Mouse (Mus musculus) common myeloid progenitor, adult 5-6 weeks (primary cell): ENCODE data around the gene Cx3cr1. TPM values are rescaled to one million over a fixed set of nuclear protein-coding genes. Genes with fewer than 3 reads are reported as not detected.

Experiments
- ATAC-seq: replicated peaks from 2 replicates; pipeline ENCODE4 v1.8.0; 2016; ENCODE audit warnings: low read depth, mild to moderate bottlenecking, moderate TSS enrichment, inconsistent platforms; ENCODE audit not compliant: poor library complexity, severe bottlenecking
- total RNA-seq: library from RNA; stranded (forward); fragments of 200-1000, 187-1606 nt; gene quantifications from 2 replicates; pipeline ENCODE4 v1.2.3, GENCODE M21; 2017

Gene Cx3cr1
- total RNA-seq, 1 experiment from 2014 or later, result 7.5 TPM

DNA sequence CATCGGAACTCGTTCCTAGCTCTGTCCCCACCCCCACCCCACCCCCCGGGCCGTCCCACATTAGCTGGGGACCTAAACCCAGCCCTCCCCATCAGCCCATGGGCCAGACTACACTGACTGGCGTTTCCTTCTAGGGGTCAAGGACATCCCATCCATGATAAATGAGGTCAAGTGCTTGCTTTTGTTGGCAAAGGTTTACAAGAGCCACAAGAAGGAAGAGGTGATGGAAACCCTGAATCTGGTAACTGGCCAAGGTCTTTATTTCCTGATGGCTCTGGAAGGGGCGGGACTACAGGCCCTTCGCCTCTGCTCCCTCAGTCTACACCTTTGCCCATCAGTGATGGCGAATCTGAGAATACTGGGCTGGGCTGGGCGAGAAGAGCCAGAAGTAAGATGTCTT is 110.8 kb downstream of the Cx3cr1 start:
- ATAC-seq, result no peak

DNA sequence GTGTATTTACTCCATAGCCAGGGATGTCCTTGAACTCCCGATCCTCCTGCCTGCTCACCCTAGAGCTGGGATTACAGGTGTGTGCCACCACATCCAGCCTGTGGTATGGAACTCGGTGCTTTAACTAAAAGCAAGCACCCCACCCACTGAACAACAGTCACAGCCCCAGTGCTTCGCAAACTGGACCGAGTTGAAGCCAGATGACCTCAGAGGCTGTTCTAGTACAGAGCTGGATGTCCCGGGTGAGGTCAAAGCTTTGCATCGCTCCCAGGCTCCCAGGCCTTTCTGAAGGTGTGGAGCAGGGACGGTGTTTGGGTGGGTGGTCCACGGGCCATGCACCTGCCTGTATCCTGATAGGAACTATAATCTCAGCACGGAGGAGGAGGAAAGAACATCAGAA is 118.3 kb downstream of the Cx3cr1 start:
- no peak for ATAC-seq

DNA sequence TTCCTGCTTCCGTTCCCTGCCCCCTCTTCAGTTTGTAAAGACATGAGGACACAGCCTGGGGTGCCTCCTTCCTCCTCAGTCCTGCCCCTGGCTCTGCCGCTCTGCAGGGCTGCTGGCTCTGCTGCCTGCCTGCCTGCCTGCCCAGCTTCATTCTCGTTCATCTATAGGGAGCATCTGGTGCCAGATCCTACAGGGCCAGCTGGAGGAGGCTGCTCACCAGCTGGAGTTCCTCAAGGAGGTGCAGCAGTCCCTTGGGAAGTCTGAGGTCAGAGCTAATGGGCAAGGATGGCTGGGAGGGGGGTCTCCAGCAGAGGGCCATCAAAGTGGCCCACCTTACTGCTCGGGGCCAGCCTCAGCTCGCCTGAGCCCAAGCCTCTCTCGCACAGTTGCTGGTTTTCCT is 119.2 kb downstream of the Cx3cr1 start:
- ATAC-seq, result no peak

DNA sequence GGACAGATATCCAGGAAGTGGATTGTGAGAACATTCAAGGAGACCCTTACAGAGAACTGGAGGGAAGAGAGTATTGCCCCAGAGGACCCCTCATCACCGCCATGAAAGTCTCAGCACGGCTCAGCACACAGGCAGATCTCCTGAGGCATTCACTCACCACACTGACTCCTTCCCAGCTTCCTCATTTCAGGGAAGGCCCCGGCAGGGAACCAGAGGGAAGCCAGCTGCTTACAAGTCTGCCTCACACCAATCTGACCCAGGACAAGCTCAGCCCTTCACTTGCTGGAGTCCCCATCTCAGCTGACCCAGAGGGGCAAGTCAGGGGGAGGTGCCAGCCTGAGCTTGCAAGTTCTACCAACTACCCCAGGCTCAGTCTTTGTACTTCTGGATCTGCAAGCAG is 120.9 kb downstream of the Cx3cr1 start:
- peak; percentile 84 for ATAC-seq

DNA sequence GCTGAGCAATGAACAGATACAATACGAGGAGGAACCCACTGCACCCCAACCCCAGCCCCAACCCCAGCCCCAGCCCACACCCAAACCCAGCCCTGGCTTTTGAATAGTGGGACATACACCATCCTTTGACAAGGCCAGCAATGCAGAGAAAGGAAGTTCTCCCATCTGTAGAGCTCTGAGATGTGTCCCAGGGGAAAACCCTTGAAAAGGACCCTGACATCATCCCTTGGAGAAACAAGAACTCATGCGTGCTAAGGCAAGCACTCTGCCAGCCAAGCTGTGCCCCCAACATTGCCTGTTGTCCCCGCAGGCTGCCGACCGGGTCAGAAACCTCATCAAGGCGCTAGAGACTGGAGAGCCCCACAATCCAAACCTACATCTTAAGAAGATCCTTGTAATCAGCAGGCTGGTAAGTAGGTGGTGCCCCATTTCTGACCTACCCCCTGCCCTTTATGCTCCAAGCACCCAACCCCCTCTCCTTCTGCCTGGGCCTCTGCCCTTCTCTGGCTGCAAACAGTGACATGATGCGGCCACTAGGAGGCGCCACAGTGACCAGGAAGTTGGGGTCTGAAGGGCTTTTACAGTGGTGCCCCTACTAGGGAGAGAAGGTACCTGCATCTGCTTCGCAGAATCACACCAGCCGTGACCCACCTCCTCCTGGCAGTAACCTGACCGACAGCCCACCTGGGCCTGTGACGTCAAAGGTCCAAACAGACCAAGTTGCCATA is 124.3 kb downstream of the Cx3cr1 start:
- ATAC-seq, result no peak; the same call in 1 of the 2 replicates

DNA sequence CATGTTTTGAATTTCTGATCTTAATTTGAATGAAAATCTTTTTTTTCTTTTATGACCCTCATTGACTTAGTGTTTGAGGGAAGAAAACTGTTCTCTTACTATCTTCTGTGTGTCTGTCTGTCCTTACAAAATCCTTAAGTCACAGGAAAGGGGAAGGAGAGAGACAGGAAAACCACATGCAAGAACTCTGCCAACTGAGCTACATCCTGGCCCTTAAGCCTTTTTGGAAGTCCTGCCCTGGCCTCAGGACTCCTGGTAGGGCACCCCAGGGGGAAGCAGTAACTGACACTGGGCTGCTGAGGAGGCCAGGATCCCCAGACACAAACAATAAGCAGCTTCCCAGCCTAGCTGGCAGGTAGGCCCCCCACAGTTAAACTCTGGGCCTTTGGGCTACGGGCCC is 126.4 kb downstream of the Cx3cr1 start:
- peak; percentile 57 for ATAC-seq

DNA sequence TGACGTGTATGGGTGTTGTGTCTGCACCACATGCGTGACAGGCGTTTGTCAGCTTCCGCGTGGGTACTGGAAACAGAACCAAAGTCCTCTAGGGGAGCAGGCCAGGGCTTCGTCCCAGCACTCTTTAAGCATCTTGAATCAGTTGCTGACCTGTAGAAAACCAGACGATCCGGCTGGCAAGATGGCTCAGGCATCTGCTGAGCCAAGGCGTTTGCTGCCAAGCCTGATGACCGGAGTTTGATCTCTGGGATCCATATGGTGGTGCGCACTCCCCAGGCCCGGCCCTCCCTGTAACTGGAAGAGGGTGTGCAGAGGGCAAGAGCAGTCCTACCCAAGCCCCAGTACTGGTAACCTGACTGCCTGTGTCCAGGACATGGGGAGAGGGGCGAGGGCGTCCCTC is 127.8 kb downstream of the Cx3cr1 start:
- no peak for ATAC-seq

DNA sequence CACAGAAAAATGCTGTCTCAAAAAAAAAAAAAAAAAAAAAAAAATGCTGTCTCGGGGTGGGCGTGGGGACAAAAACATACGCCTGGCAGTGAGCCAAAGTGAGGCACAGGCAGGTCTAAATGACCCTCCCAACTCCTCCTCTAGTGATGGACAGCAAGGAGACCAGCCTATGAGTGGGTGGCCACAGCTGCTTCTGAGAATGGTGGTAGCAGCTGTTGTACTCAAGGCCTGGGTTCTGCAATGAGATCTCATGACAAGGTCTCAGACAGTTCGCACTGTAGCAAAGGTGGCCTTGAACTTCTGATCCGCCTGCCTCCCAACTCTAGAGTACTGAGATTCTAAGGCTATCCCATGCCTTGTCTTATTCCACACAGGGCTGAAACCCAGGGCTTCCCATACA is 128.3 kb downstream of the Cx3cr1 start:
- no peak for ATAC-seq

DNA sequence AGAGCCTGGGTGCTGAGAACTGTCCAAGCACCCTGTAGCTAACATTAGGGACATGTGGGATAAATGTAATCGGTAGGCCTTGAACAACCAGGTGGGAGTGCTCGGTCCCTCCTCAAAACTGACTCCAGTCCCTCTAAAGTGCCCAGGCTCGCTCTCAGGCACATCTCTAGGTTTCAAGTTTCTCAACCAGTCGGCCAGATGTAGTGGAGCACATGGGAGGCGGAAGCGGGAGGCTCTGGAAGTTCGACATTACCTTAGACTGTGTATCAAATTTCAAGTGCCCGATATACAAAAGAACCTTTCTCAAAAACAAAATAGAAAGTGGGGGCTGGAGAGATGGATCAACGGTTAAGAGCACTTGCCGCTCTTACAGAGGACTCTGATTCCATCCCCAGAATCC is 130.0 kb downstream of the Cx3cr1 start:
- no peak for ATAC-seq

DNA sequence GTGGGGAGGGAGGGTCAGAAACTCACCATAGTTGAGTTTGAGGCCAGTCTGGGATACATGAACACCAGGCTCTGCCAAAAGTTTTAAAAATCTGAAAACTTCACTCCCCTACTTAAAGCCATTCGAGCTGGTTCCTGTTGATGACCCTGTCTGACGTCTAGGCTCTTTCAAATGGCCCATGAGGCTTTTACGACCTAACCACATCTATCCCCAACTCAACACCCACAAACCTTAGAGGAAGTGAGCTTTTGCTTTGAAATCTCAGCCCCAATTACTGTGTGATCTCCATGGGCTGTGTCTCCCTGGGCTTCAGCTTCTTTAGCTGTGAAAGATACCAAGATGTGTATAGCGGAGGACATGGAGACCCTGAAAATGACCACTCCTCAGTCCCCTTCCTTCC is 131.2 kb downstream of the Cx3cr1 start:
- peak; percentile 50 for ATAC-seq

DNA sequence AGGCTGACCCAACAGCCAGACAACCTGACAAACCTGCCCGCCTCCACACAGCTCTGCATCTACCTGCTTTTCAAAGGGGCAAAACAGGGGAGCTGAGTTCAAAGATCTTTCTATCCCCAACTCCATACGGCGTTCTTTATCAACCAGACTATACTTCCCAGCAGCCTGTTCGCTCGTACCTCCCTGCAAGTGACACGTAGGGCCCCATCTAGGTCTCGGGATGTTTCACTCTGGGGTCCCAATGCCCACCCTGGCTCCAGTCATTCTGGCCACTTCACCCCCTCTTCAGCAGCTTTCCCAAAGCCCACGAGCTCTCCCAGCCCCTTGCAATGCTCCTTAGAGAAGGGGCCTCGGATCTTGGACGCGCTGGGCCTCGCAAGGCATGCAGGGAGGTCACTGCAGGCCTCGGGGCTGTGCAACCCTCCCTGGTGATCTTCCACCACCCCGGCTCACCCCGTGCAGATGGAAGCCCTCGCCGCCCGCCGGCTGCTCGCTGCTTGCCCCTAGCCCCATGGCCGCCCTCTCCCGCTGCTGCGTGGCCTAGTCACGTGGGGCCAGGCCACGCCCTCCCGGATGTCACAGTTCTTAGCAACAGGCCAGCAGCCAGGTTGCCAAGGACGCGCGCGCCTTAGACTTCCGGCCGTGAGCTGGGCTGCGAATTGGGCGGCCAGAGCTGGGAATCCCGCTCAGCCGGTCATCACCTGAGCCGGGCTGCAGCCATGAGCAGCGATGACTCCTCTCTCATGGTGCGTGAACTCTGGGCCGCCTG is 132.5 kb downstream of the Cx3cr1 start, which contains the start of the genes Gorasp1 and Ttc21a:
Gene Gorasp1 (minus strand): TSS at position 561 of the 769 bp plus-strand sequence.
Gene Ttc21a (plus strand): TSS at position 602 of the 769 bp plus-strand sequence.
- ATAC-seq, result peak; percentile 87

DNA sequence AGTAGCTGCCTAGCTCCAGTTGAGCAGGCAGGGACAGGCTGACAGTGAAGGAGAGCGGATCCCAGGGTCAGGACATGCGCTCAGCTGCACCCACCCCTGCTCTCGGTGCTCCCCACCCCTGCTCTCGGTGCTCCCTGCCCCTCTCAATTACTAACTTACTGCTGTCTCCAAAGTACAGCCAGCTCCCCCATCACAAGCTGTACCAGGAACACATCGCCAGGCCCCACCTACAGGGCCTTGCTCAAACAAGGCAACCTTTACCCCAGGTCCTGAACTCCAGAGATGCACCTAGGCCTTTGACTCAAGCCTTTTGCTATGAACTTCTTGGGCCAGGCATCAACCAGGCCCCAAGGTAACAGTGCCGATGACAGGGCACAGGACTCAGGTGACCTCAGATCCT is 136.0 kb downstream of the Cx3cr1 start:
- ATAC-seq, result no peak

DNA sequence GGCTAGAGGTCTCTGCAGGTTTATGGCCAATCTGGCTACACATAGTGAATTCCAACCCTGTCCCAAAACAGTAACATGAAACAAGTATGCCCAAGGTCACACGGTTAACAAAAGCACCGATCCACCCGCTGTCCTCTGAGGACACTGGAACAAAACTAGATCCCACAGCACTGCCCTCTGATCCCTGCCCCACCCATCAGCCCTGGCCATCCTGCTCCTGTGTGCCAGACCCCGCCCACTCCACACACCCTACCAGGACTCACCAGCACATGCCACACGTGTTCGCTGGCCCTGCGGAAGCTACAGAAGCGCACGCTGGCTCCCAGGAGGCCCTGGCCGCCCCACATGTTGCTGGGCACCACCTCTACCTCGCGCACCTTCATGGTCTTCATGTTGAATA is 137.3 kb downstream of the Cx3cr1 start:
- ATAC-seq, result no peak

DNA sequence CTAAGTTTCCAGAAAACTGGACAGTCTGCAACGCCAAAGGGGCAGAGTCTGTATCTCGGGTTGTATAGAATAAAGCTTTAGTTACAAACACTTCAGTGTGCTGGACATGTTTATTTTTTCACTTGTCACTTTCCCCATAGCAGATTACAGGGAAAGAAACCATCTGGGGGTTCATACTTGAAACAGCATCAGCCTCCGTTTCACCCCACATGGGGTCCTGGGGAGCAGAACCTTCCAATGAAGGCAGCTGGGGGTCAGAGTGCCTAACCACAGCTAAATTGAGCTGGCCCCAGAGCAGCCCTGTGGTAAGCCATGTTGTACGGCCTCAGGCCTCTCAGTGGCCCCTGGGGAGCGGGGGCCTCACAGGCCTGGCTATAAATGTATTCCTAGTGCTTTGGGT is 143.2 kb downstream of the Cx3cr1 start:
- ATAC-seq, result no peak

DNA sequence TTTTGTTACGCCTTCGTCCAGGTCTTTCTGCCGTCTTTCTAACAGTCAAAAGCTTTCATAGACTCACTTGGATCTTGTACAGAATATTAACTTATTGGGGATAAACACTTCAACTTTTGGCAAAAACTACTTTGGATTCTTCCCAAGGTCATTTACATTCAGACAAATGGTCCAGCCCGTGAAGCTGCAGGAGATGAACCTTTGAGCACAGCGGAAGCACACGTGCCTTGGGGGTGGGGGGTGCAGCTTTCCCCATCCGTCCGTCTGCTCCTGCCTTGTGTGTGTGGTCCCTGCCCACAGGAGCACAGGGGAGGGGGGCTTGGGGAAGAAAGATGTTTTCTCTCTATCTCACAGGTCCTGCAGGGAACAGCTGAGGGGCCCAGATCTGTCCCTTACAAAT is 143.9 kb downstream of the Cx3cr1 start:
- no peak for ATAC-seq

DNA sequence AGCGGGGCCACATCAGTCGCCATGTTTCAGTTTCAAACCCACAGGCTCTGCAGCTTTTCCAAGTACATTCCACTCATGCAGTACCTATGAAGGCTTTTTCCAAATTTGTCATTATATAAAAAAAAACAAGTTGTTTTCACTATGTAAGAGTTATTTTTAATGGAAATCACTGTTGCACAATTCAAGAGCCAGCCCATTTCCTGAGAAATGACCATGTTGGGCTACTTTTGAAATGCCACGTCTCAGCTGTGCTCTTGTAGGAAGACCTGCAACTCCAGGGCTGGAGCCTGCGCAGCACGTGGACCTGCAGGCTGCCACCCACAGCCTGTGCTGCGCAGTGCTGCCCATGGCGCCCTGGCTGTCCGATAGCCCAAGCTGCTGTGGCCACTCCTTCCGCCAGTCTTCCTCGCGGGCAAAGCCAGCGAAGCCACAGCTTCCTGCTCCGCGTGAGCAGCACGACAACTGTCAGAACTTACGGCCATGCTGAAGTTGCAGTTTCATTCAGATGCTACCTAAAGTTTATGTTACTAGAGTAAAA is 144.5 kb downstream of the Cx3cr1 start:
- ATAC-seq, result peak; percentile 87

DNA sequence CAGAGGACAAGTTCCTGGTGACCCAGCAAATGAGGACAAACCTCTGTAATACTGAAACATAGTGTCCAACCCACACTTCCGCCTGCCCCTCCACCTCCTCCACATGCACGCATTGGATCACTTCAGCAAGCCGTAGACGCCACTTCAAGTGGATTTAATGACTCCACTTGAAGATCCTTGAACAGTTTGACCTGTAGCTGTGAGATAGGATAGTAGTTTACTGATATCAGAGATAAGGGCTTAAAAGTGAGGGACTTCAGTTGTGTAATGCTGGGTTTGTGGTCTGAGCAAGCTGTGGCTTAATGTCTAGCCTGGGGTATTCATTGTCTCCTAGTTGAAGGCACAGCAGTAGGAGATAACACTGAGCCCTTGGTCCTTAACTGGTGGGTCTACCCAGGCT is 146.2 kb downstream of the Cx3cr1 start:
- no peak for ATAC-seq

DNA sequence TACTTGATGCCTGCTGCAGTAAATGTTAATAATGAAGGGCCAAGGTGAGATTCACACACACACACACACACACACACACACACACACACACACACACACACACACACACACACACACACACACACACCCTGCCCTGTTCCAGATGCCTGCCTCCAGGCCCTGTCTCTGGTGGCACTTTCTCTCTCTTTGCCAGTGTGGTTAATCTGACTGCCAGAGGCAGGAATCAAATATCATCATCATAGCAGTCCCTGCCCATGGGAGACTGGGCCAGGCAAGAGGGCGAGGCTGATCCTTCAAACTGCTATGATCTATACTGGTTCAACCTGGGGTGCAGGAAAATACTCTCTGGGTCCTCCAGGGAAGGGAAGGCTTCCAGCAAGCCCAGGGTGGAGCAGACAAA is 149.8 kb downstream of the Cx3cr1 start:
- no peak for ATAC-seq

DNA sequence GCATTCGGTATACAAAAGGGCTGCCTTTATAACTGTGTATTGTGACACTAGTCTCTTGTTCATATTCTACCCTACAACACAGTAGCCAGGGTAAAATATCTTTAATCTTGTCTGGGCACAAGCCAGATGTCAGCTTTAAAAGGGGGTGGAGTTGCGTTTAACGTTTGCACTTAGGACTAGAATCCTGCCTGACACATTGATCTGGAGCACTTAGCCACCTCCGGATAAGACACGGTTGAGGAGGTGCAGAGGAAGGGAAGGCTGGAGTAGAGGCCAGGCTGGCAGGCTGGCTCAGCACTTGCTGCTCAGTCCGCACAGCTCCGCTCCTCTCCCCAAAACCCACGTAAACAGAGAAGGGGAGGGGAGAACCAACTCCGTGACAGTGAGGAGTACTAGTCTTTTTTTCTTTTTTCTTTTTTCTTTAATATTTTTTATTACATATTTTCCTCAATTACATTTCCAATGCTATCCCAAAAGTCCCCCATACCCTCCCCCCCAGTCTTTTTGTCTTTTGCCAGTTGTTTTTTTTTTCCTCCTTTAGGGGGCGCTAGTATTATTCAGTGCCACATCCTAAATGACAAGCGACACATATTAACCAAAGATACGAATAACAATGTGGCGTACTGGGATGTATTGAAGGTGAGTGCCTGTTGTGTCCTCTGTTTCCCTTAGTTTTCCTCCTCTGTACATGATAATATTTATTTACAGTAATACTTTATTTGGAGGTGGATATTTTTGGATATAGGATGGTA is 156.4 kb downstream of the Cx3cr1 start:
- ATAC-seq, result no peak

DNA sequence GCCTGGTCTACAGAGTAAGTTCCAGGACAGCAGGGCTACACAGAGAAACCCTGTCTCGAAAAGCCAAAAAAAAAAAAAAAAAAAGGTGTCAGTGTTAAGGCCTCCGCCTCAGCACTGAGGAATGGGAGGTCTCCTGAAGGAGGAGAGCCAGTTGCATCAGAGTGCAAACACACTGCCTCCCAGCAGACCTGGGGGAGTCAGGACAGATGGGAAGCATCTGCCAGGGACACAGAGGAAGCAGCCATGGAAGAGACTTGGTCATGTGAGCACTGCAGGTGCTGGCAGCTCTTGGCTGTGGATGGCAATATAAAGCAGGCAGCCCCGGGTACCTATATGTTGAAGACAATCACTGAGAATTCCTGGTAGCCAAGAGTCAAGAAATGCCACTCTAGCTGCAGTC is 159.7 kb downstream of the Cx3cr1 start:
- no peak for ATAC-seq

DNA sequence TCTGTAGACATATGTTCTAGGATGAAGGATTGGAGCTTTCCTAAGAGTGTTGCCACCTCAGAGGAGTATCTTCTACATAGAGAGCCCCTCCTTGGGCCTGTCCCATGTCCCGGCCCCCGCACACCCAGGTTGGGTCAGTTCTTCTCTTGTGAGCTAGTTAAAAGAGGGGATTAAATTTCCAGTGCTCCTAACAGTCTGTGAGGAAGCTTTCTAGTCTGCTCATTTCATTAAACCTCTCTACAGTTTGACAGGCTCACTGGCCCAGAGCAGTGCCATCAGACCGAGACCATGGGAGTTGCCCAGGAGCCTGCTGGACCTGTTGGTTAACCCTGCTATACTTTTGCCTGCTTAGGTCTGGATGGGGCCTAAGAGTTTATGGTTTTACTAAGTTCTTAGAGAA is 161.0 kb downstream of the Cx3cr1 start:
- ATAC-seq, result no peak
